Mouse (Mus musculus) limb, embryonic 11.5 days (tissue): ENCODE data around the gene Btbd3. TPM values are rescaled to one million over a fixed set of nuclear protein-coding genes. Genes with fewer than 3 reads are reported as not detected.

Experiments
- ATAC-seq: fragments of 200-750 bp; cut with Nextera tagmentation; 2 replicates; pipeline ENCODE4 v1.8.0; 2017; ENCODE audit warnings: low read depth; ENCODE audit not compliant: insufficient number of reproducible peaks, low FRiP score, low TSS enrichment
- DNase-seq: peaks from one replicate; pipeline ENCODE4 v3.0.0-alpha.2; 2015; ENCODE audit warnings: low spot score
- H3K27ac ChIP-seq: fragments of 300-500 bp; sonication (generic); replicated peaks from 2 replicates; pipeline ENCODE4 v1.5.1; 2014; ENCODE audit warnings: low read depth, mild to moderate bottlenecking, low read length
- H3K27me3 ChIP-seq: fragments of 300-500 bp; sonication (generic); 2 replicates; pipeline ENCODE4 v1.6.1; 2014; ENCODE audit warnings: mild to moderate bottlenecking, low read length, mixed read lengths; ENCODE audit not compliant: control insufficient read depth, insufficient read depth
- H3K36me3 ChIP-seq: fragments of 300-500 bp; sonication (generic); 2 replicates; pipeline ENCODE4 v1.6.1; 2014; ENCODE audit warnings: mild to moderate bottlenecking, low read length, moderate library complexity, mixed read lengths; ENCODE audit not compliant: control insufficient read depth, insufficient read depth
- H3K4me1 ChIP-seq: fragments of 300-500 bp; sonication (generic); 2 replicates; pipeline ENCODE4 v1.6.1; 2014; ENCODE audit warnings: low read length, mixed read lengths; ENCODE audit not compliant: control insufficient read depth, insufficient read depth
- H3K4me2 ChIP-seq: fragments of 300-500 bp; sonication (generic); 2 replicates; pipeline ENCODE4 v1.6.1; 2014; ENCODE audit warnings: low read depth, mild to moderate bottlenecking, moderate library complexity; ENCODE audit not compliant: severe bottlenecking
- H3K4me3 ChIP-seq: fragments of 300-500 bp; sonication (generic); 2 replicates; pipeline ENCODE4 v1.5.1; 2014; ENCODE audit warnings: low read depth, low read length
- H3K9ac ChIP-seq: fragments of 300-500 bp; sonication (generic); 2 replicates; pipeline ENCODE4 v1.6.1; 2014; ENCODE audit warnings: mild to moderate bottlenecking, low read length
- H3K9me3 ChIP-seq: fragments of 300-500 bp; sonication (generic); 2 replicates; pipeline ENCODE4 v1.6.1; 2016; ENCODE audit warnings: low read length; ENCODE audit not compliant: control insufficient read depth
- WGBS: fragments of 180-500 bp; shearing (Covaris S2); extraction: QIAGEN DNeasy Blood & Tissue Kit; methylation state at CpG from one replicate; pipeline ENCODE4 v1.1.7; 2014; 5-methylcytosine and 5-hydroxymethylcytosine counted together
- polyA plus RNA-seq: library from polyadenylated mRNA; unstranded; fragments of >200 nt; fragmentation: Nextera tagmentation; extraction: Ambion mirVana; gene quantifications from 2 replicates; pipeline ENCODE4 v1.2.1, GENCODE M21; 2014

Btbd3 gene
- polyA plus RNA-seq, 1 experiment from 2014 or later, result 18.8 TPM

- no peak overlapping the region for H3K9ac ChIP-seq
- no peak overlapping the region for H3K4me2 ChIP-seq
- DNase-seq (no peak), ATAC-seq (no peak)
- H3K36me3 ChIP-seq, result no peaks in the 10 kb centered on the region
- no peaks in the 10 kb centered on the region for H3K9me3 ChIP-seq
- no peaks in the 10 kb centered on the region for H3K27me3 ChIP-seq
- H3K4me3 ChIP-seq, result no peak overlapping the region
- no peaks in the 10 kb centered on the region for H3K4me1 ChIP-seq
- 70% methylated on average over 1 of the region's 1 CpGs for WGBS
- no peak overlapping the region for H3K27ac ChIP-seq
Observed at GRCm38 (mm10) chr2:138590307-138590706, 333.9 kb downstream of the Btbd3 start.

- Histone ChIP-seq H3K4me1 (no peaks in the 10 kb centered on the region), H3K27me3 (no peaks in the 10 kb centered on the region), H3K4me2 (no peak overlapping the region), H3K36me3 (no peaks in the 10 kb centered on the region), H3K27ac (no peak overlapping the region), H3K9me3 (no peaks in the 10 kb centered on the region), H3K4me3 (no peak overlapping the region), H3K9ac (no peak overlapping the region)
- no peak for ATAC-seq
- DNase-seq, result no peak
Observed at GRCm38 (mm10) chr2:138612361-138612760, 356.0 kb downstream of the Btbd3 start.

- no peak for ATAC-seq
- H3K9me3 ChIP-seq, result no peaks in the 10 kb centered on the region
- DNase-seq, result no peak
- H3K4me3 ChIP-seq, result no peak overlapping the region
- no peak overlapping the region for H3K27ac ChIP-seq
- no peaks in the 10 kb centered on the region for H3K27me3 ChIP-seq
- H3K4me2 ChIP-seq, result no peak overlapping the region
- 91% methylated on average over 5 of the region's 5 CpGs for WGBS
- no peak overlapping the region for H3K9ac ChIP-seq
- no peaks in the 10 kb centered on the region for H3K36me3 ChIP-seq
- H3K4me1 ChIP-seq, result no peaks in the 10 kb centered on the region
Observed at GRCm38 (mm10) chr2:138617501-138617900, 361.1 kb downstream of the Btbd3 start.
